Mouse (Mus musculus) MEL (cell line): ENCODE measurements around the gene Nutf2. TPM values are rescaled to one million over a fixed set of nuclear protein-coding genes. Genes with fewer than 3 reads are reported as not detected.

Experiments
- DNase-seq: peaks from one replicate; pipeline ENCODE4 v3.0.0; 2011; ENCODE audit warnings: low read depth, low spot score
- H3K27ac ChIP-seq: 2 replicates; pipeline ENCODE4 v1.5.1; 2012; ENCODE audit warnings: low read depth, mild to moderate bottlenecking, control low read depth, low read length, moderate library complexity; ENCODE audit not compliant: control insufficient read depth
- H3K27me3 ChIP-seq, 2 experiments: fragments of 150-350 bp in 1 of 2; sonication (generic) in 1 of 2; 2 replicates each; pipeline ENCODE4 v1.6.1; 2012; ENCODE audit warnings: low read length in 2 of 2, mild to moderate bottlenecking in 2 of 2, improper control_type of control experiment in 1 of 2, moderate library complexity in 1 of 2; ENCODE audit not compliant: insufficient read depth in 2 of 2, control insufficient read depth in 1 of 2
- H3K36me3 ChIP-seq, 2 experiments: 2 replicates each; pipeline ENCODE4 v1.6.1; 2012 to 2014; ENCODE audit warnings: low read length in 2 of 2, improper control_type of control experiment in 1 of 2, inconsistent platforms in 1 of 2, mild to moderate bottlenecking in 1 of 2; ENCODE audit not compliant: insufficient read depth in 2 of 2, control insufficient read depth in 1 of 2
- H3K4me1 ChIP-seq, 2 experiments: fragments of 150-350 bp in 1 of 2; sonication (generic) in 1 of 2; 2 replicates each; pipeline ENCODE4 v1.6.1; 2012; ENCODE audit warnings: low read length in 2 of 2, improper control_type of control experiment in 1 of 2, mild to moderate bottlenecking in 1 of 2; ENCODE audit not compliant: insufficient read depth in 2 of 2, control insufficient read depth in 1 of 2
- H3K4me3 ChIP-seq, 2 experiments: fragments of 150-350 bp in 1 of 2; sonication (generic) in 1 of 2; 2 replicates each; pipeline ENCODE4 v1.5.1; 2012; ENCODE audit warnings: low read depth in 2 of 2, low read length in 2 of 2, mild to moderate bottlenecking in 2 of 2, moderate library complexity in 2 of 2, control low read depth in 1 of 2, improper control_type of control experiment in 1 of 2; ENCODE audit not compliant: control insufficient read depth in 1 of 2, insufficient read depth in 1 of 2
- H3K79me2 ChIP-seq: 2 replicates; pipeline ENCODE4 v1.6.1; 2012; ENCODE audit warnings: mild to moderate bottlenecking, low read length, moderate library complexity; ENCODE audit not compliant: control insufficient read depth, poor library complexity, insufficient read depth
- H3K9ac ChIP-seq: 2 replicates; pipeline ENCODE4 v1.6.1; 2012; ENCODE audit warnings: low read depth, mild to moderate bottlenecking, control low read depth, low read length, moderate library complexity; ENCODE audit not compliant: control insufficient read depth, poor library complexity, severe bottlenecking
- H3K9me3 ChIP-seq: fragments of 150-350 bp; sonication (generic); replicated peaks from 2 replicates; pipeline ENCODE4 v1.6.1; 2012; ENCODE audit warnings: mild to moderate bottlenecking, low read length, improper control_type of control experiment, moderate library complexity; ENCODE audit not compliant: insufficient read depth
- BHLHE40 ChIP-seq: IDR thresholded peaks from 2 replicates; pipeline ENCODE4 v1.6.1; 2012; ENCODE audit warnings: low read depth, mild to moderate bottlenecking, inconsistent platforms, low read length, improper control_type of control experiment, borderline replicate concordance
- CHD1 ChIP-seq: IDR thresholded peaks from 2 replicates; pipeline ENCODE4 v1.6.1; 2012; ENCODE audit warnings: low read depth, mild to moderate bottlenecking, inconsistent platforms, low read length, improper control_type of control experiment
- CHD2 ChIP-seq: IDR thresholded peaks from 2 replicates; pipeline ENCODE4 v1.6.1; 2011; ENCODE audit warnings: low read length, improper control_type of control experiment
- CTCF ChIP-seq, 3 experiments: IDR thresholded peaks in 2 of 3; conservative IDR thresholded peaks in 1 of 3; 2 replicates each; pipeline ENCODE4 v1.5.1; 2011 to 2012; ENCODE audit warnings: low read length in 3 of 3, low read depth in 2 of 3, mild to moderate bottlenecking in 2 of 3, improper control_type of control experiment in 1 of 3, inconsistent platforms in 1 of 3, mixed read lengths in 1 of 3, moderate library complexity in 1 of 3; ENCODE audit not compliant: control insufficient read depth in 1 of 3, insufficient read depth in 1 of 3, poor library complexity in 1 of 3, severe bottlenecking in 1 of 3
- ELF1 ChIP-seq: IDR thresholded peaks from 2 replicates; pipeline ENCODE4 v1.6.1; 2014; ENCODE audit warnings: low read depth, mild to moderate bottlenecking, inconsistent platforms, low read length, improper control_type of control experiment, moderate library complexity
- ETS1 ChIP-seq: IDR thresholded peaks from 2 replicates; pipeline ENCODE4 v1.6.1; 2012; ENCODE audit warnings: low read depth, mild to moderate bottlenecking, inconsistent platforms, low read length, improper control_type of control experiment, moderate library complexity
- GABPA ChIP-seq: IDR thresholded peaks from 2 replicates; pipeline ENCODE4 v1.6.1; 2012; ENCODE audit warnings: low read depth, mild to moderate bottlenecking, inconsistent platforms, low read length, improper control_type of control experiment, moderate library complexity
- GATA1 ChIP-seq: IDR thresholded peaks from 2 replicates; pipeline ENCODE4 v1.6.1; 2011; ENCODE audit warnings: low read depth, low read length, improper control_type of control experiment
- HCFC1 ChIP-seq: IDR thresholded peaks from 2 replicates; pipeline ENCODE4 v1.6.1; 2012; ENCODE audit warnings: low read depth, mild to moderate bottlenecking, inconsistent platforms, low read length, improper control_type of control experiment, moderate library complexity
- KAT2A ChIP-seq: conservative IDR thresholded peaks from 2 replicates; pipeline ENCODE4 v1.6.1; 2012; ENCODE audit warnings: low read depth, low read length, improper control_type of control experiment, inconsistent platforms
- MAX ChIP-seq: IDR thresholded peaks from 2 replicates; pipeline ENCODE4 v1.6.1; 2011; ENCODE audit warnings: low read length, improper control_type of control experiment
- MAZ ChIP-seq: IDR thresholded peaks from 2 replicates; pipeline ENCODE4 v1.6.1; 2012; ENCODE audit warnings: low read depth, mild to moderate bottlenecking, inconsistent platforms, low read length, improper control_type of control experiment
- MXI1 ChIP-seq: IDR thresholded peaks from 2 replicates; pipeline ENCODE4 v1.6.1; 2011; ENCODE audit warnings: mild to moderate bottlenecking, low read depth, low read length, improper control_type of control experiment
- MYC ChIP-seq: IDR thresholded peaks from 2 replicates; pipeline ENCODE4 v1.6.1; 2011; ENCODE audit warnings: low read depth, mild to moderate bottlenecking, low read length, improper control_type of control experiment, moderate library complexity
- NELFE ChIP-seq: IDR thresholded peaks from 2 replicates; pipeline ENCODE4 v1.6.1; 2011; ENCODE audit warnings: low read depth, low read length, improper control_type of control experiment
- NRF1 ChIP-seq: IDR thresholded peaks from 2 replicates; pipeline ENCODE4 v1.6.1; 2014; ENCODE audit warnings: low read depth, mild to moderate bottlenecking, inconsistent platforms, low read length, improper control_type of control experiment, moderate library complexity; ENCODE audit not compliant: poor library complexity, insufficient read depth, severe bottlenecking
- POLR2A ChIP-seq, 2 experiments: IDR thresholded peaks; 2 replicates each; pipeline ENCODE4 v1.6.1; 2011 to 2012; ENCODE audit warnings: low read length in 2 of 2, mild to moderate bottlenecking in 2 of 2, control low read depth in 1 of 2, improper control_type of control experiment in 1 of 2, low read depth in 1 of 2, moderate library complexity in 1 of 2; ENCODE audit not compliant: control insufficient read depth in 1 of 2, insufficient read depth in 1 of 2, poor library complexity in 1 of 2
- POLR2AphosphoS2 ChIP-seq: IDR thresholded peaks from 2 replicates; pipeline ENCODE4 v1.6.1; 2011; ENCODE audit warnings: low read length, improper control_type of control experiment
- POLR2AphosphoS5 ChIP-seq: IDR thresholded peaks from 2 replicates; pipeline ENCODE4 v1.6.1; 2012; ENCODE audit warnings: low read depth, borderline replicate concordance, mild to moderate bottlenecking, inconsistent platforms, low read length, moderate library complexity, mixed read lengths
- RAD21 ChIP-seq: IDR thresholded peaks from 2 replicates; pipeline ENCODE4 v1.6.1; 2011; ENCODE audit warnings: mild to moderate bottlenecking, low read depth, low read length, improper control_type of control experiment
- SIN3A ChIP-seq: IDR thresholded peaks from 2 replicates; pipeline ENCODE4 v1.6.1; 2012; ENCODE audit warnings: low read length, improper control_type of control experiment, inconsistent platforms
- TAL1 ChIP-seq: IDR thresholded peaks from 2 replicates; pipeline ENCODE4 v1.6.1; 2012; ENCODE audit warnings: mild to moderate bottlenecking, inconsistent platforms, low read length, moderate library complexity, mixed read lengths
- TBP ChIP-seq: IDR thresholded peaks from 2 replicates; pipeline ENCODE4 v1.8.0; 2011; ENCODE audit warnings: low read depth, low read length, improper control_type of control experiment
- TCF12 ChIP-seq: IDR thresholded peaks from 2 replicates; pipeline ENCODE4 v1.6.1; 2014; ENCODE audit warnings: low read depth, mild to moderate bottlenecking, inconsistent platforms, low read length, improper control_type of control experiment, moderate library complexity
- USF1 ChIP-seq: IDR thresholded peaks from 2 replicates; pipeline ENCODE4 v1.6.1; 2014; ENCODE audit warnings: low read depth, mild to moderate bottlenecking, inconsistent platforms, low read length, improper control_type of control experiment, moderate library complexity
- USF2 ChIP-seq, 2 experiments: IDR thresholded peaks; 2 replicates each; pipeline ENCODE4 v1.6.1; 2011 to 2012; ENCODE audit warnings: improper control_type of control experiment in 2 of 2, low read length in 2 of 2, borderline replicate concordance in 1 of 2, inconsistent platforms in 1 of 2, low read depth in 1 of 2, mild to moderate bottlenecking in 1 of 2; ENCODE audit not compliant: insufficient read depth in 1 of 2
- ZC3H11A ChIP-seq: IDR thresholded peaks from 2 replicates; pipeline ENCODE4 v1.6.1; 2012; ENCODE audit warnings: low read depth, mild to moderate bottlenecking, inconsistent platforms, low read length, improper control_type of control experiment
- ZKSCAN1 ChIP-seq: IDR thresholded peaks from 2 replicates; pipeline ENCODE4 v1.6.1; 2012; ENCODE audit warnings: low read depth, mild to moderate bottlenecking, inconsistent platforms, low read length, improper control_type of control experiment, moderate library complexity
- ZMIZ1 ChIP-seq: IDR thresholded peaks from 2 replicates; pipeline ENCODE4 v1.6.1; 2012; ENCODE audit warnings: low read depth, mild to moderate bottlenecking, inconsistent platforms, low read length, improper control_type of control experiment, moderate library complexity
- polyA plus RNA-seq, 2 experiments: library from polyadenylated mRNA; stranded (reverse) in 1 of 2; unstranded in 1 of 2; fragments of >175 nt in 1 of 2; fragments of >200 nt in 1 of 2; gene quantifications; 2 replicates each; pipeline versions ENCODE4 v1.2.1 to v1.2.4; 2012; ENCODE audit warnings: low replicate concordance in 2 of 2, low read depth in 1 of 2; ENCODE audit not compliant: insufficient read length in 2 of 2, insufficient read depth in 1 of 2, missing spikeins in 1 of 2
- total RNA-seq: library from RNA; depleted of rRNA; stranded (reverse); fragments of 300-350 nt; gene quantifications from 2 replicates; pipeline ENCODE4 v1.2.3, GENCODE M21; 2012

Gene Nutf2
- total and polyA plus RNA-seq, 3 experiments = 28.0 to 167 TPM; not detected in 1

- H3K27me3 ChIP-seq = no peaks in the 10 kb centered on the region
- peaks cover 0 to 10% of the 10 kb centered on the region in 2 experiments; a peak in 2 of 4 replicates for H3K4me1 ChIP-seq
- H3K27ac ChIP-seq = no peak overlapping the region
- no peak for DNase-seq
- TF ChIP-seq USF2 (IDR thresholded peaks at IDR 0.05; ENCODE audit: borderline replicate concordance in 1 of 2, insufficient read depth in 1 of 2, low read depth in 1 of 2, low read length in 2 of 2) = no peak
- TF ChIP-seq RAD21 = no peak
- no peak for TF ChIP-seq MAX
- no peak for TF ChIP-seq CTCF (IDR thresholded peaks at IDR 0.05 in 2 of 3, conservative IDR thresholded peaks at IDR 0.05 in 1 of 3; ENCODE audit: control insufficient read depth in 1 of 3, insufficient read depth in 1 of 3, low read depth in 2 of 3, low read length in 3 of 3, poor library complexity in 1 of 3, severe bottlenecking in 1 of 3)
- no peak for TF ChIP-seq MYC
- no peak for TF ChIP-seq ELF1
- peak overlapping the region in 1 of 2 experiments; percentile 74; a peak in 1 of 4 replicates for H3K4me3 ChIP-seq
- H3K79me2 ChIP-seq = peaks cover 12% of the 10 kb centered on the region
- H3K9ac ChIP-seq = peak overlapping the region; percentile 12; the same call in 1 of the 2 replicates
- peaks cover 0 to 7% of the 10 kb centered on the region in 2 experiments; a peak in 2 of 4 replicates for H3K36me3 ChIP-seq
- no peaks in the 10 kb centered on the region for H3K9me3 ChIP-seq
These were observed 9.8 kb upstream of the Nutf2 start for GRCm38 (mm10) chr8:105850611-105851010.

GRCm38 (mm10) chr8:105851651-105852143 is 8.7 kb upstream of the Nutf2 start:
- Histone ChIP-seq H3K36me3 (peaks cover 0 to 13% of the 10 kb centered on the region in 2 experiments; a peak in 2 of 4 replicates), H3K4me3 (peak overlapping the region; percentile 74 to 93), H3K27ac (peak overlapping the region; percentile 80), H3K79me2 (peaks cover 21% of the 10 kb centered on the region), H3K9me3 (no peaks in the 10 kb centered on the region), H3K9ac (peak overlapping the region; percentile 88), H3K27me3 (no peaks in the 10 kb centered on the region), H3K4me1 (peaks cover 0 to 18% of the 10 kb centered on the region in 2 experiments; a peak in 2 of 4 replicates)
- peak; percentile 97 for DNase-seq
- TF ChIP-seq CHD2 (peak; percentile 100), CHD1 (no peak), POLR2AphosphoS5 (no peak), GATA1 (no peak; the same call in 1 of the 2 replicates), MXI1 (peak; percentile 93), HCFC1 (peak; percentile 100), CTCF (IDR thresholded peaks at IDR 0.05 in 2 of 3, conservative IDR thresholded peaks at IDR 0.05 in 1 of 3; ENCODE audit: control insufficient read depth in 1 of 3, insufficient read depth in 1 of 3, low read depth in 2 of 3, low read length in 3 of 3, poor library complexity in 1 of 3, severe bottlenecking in 1 of 3) (no peak), POLR2AphosphoS2 (peak; percentile 92), GABPA (no peak), ETS1 (peak; percentile 42; the same call in 1 of the 2 replicates), NELFE (peak; percentile 97), TBP (peak; percentile 85), BHLHE40 (no peak), MAZ (peak; percentile 83), USF1 (peak; percentile 39; the same call in 1 of the 2 replicates), ZC3H11A (no peak), TAL1 (peak; percentile 29; the same call in 1 of the 2 replicates), TCF12 (peak; percentile 28; the same call in 1 of the 2 replicates), KAT2A (peak; percentile 93), ZKSCAN1 (no peak), MYC (peak; percentile 56; the same call in 1 of the 2 replicates), ZMIZ1 (peak; percentile 84), MAX (peak; percentile 60; the same call in 1 of the 2 replicates), NRF1 (0 out of 2 replicates have a peak, but pooled peaks have one; percentile 33), SIN3A (peak; percentile 95), POLR2A (IDR thresholded peaks at IDR 0.05; ENCODE audit: control insufficient read depth in 1 of 2, insufficient read depth in 1 of 2, low read depth in 1 of 2, low read length in 2 of 2, poor library complexity in 1 of 2) (peak; percentile 87 to 97), ELF1 (peak; percentile 50; the same call in 1 of the 2 replicates)
